In the genomic region with DNA sequence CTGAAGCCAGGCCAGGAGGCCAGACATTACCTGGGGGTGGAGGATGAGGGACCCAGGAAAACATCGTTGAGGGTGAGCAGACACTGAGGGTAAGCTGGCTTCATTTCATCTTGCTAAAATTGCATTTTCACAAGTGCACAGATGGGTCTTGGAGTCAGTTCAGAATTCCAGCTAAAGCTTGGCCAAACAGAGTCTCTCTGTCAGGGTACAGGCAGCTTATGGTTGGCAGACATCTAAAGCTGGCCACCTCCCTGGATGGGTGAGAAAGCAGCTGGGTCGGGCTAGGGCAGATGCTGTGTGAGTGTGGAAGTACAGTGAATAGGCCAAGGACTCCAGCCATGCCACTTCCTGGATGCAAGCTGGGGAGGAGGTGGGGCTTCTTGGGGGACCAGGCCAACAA, we compare ENCODE assay signal across 16 mouse cellular contexts. TPM values are rescaled to one million over a fixed set of nuclear protein-coding genes. Genes with fewer than 3 reads are reported as not detected.
A peak's percentile ranks its signal among the peaks of the same experiment; 100 is the strongest.
DNase-seq lines count a peak whose midpoint lies in the region; ATAC-seq and TF ChIP-seq lines count a peak whose summit lies in the region.
"Had no signal": no experiment of that assay in that cellular context is flagged by ENCODE, and none has a peak within 500 bp of the region (broad histone marks: within the 10 kb centered on the region; RNA-seq: fewer than 3 reads in every experiment).

No protein-coding gene starts in this region.

- peaks cover 17% of the 10 kb centered on the region for H3K4me1 ChIP-seq in forebrain, embryonic 15.5 days
- peaks cover 6% of the 10 kb centered on the region for H3K4me1 ChIP-seq in forebrain, embryonic 12.5 days
- no peaks in the 10 kb centered on the region for H3K4me1 ChIP-seq in forebrain, postnatal 0 days (ENCODE audit: insufficient read depth)
- H3K4me1 ChIP-seq: intestine, embryonic 15.5 days had no signal

- intact Hi-C loops in left cerebral cortex, postnatal 4 days (cut with DNase I) = no loop called here

- TF ChIP-seq POLR2A in brain, embryonic 14.5 days (IDR thresholded peaks at IDR 0.05; ENCODE audit: borderline replicate concordance, extremely low read depth, insufficient read depth, insufficient read length, poor library complexity, severe bottlenecking) = no peak

- WGBS in forebrain, embryonic 15.5 days = 36% methylated on average over 2 of the region's 2 CpGs
- WGBS in forebrain, embryonic 12.5 days = 85% methylated on average over 2 of the region's 2 CpGs
- 36% methylated on average over 2 of the region's 2 CpGs for WGBS in forebrain, postnatal 0 days

- peak; percentile 65 for ATAC-seq in forebrain, embryonic 15.5 days (replicated peaks)
- no peak for ATAC-seq in forebrain, embryonic 12.5 days (ENCODE audit: low FRiP score)
- peak; percentile 72 for ATAC-seq in forebrain, postnatal 0 days
- ATAC-seq: intestine, embryonic 15.5 days had no signal

- H3K27ac ChIP-seq in forebrain, embryonic 15.5 days (replicated peaks) = peak overlapping the region; percentile 38; the same call in 1 of the 2 replicates
- no peak overlapping the region for H3K27ac ChIP-seq in forebrain, embryonic 12.5 days
- no peak overlapping the region for H3K27ac ChIP-seq in forebrain, postnatal 0 days (ENCODE audit: low read depth, low read length)
- H3K27ac ChIP-seq: heart, embryonic 13.5 days; intestine, embryonic 15.5 days; limb, embryonic 12.5 days; midbrain, embryonic 12.5 days had no signal

- H3K9me3 ChIP-seq in forebrain, embryonic 15.5 days = no peaks in the 10 kb centered on the region
- H3K9me3 ChIP-seq in forebrain, embryonic 12.5 days = no peaks in the 10 kb centered on the region
- H3K9me3 ChIP-seq in forebrain, postnatal 0 days (ENCODE audit: low read length) = no peaks in the 10 kb centered on the region
- H3K9me3 ChIP-seq: G1E; heart, embryonic 13.5 days; intestine, embryonic 15.5 days; limb, embryonic 12.5 days; midbrain, embryonic 12.5 days had no signal

- H3K4me2 ChIP-seq in forebrain, embryonic 15.5 days (replicated peaks) = no peak overlapping the region
- no peak overlapping the region for H3K4me2 ChIP-seq in forebrain, embryonic 12.5 days
- H3K4me2 ChIP-seq in forebrain, postnatal 0 days (ENCODE audit: low read depth) = no peak overlapping the region
- H3K4me2 ChIP-seq: heart, embryonic 13.5 days; intestine, embryonic 15.5 days; limb, embryonic 12.5 days; midbrain, embryonic 12.5 days had no signal

- TF ChIP-seq CTCF in brain, embryonic 14.5 days (IDR thresholded peaks at IDR 0.05; ENCODE audit: borderline replicate concordance, extremely low read depth, insufficient read depth, insufficient read length) = no peak
- TF ChIP-seq CTCF in forebrain, postnatal 0 days (IDR thresholded peaks at IDR 0.05; ENCODE audit: low read depth) = no peak

- H3K36me3 ChIP-seq in forebrain, embryonic 15.5 days = no peaks in the 10 kb centered on the region
- no peaks in the 10 kb centered on the region for H3K36me3 ChIP-seq in forebrain, embryonic 12.5 days (replicated peaks)
- no peaks in the 10 kb centered on the region for H3K36me3 ChIP-seq in forebrain, postnatal 0 days (ENCODE audit: insufficient read depth)
- H3K36me3 ChIP-seq: G1E; heart, embryonic 13.5 days; intestine, embryonic 15.5 days; limb, embryonic 12.5 days; midbrain, embryonic 12.5 days had no signal

- H3K4me3 ChIP-seq in forebrain, embryonic 15.5 days = no peak overlapping the region
- no peak overlapping the region for H3K4me3 ChIP-seq in forebrain, embryonic 12.5 days (replicated peaks)
- no peak overlapping the region for H3K4me3 ChIP-seq in forebrain, postnatal 0 days (ENCODE audit: low read depth, low read length)
- H3K4me3 ChIP-seq: heart, embryonic 13.5 days; intestine, embryonic 15.5 days; limb, embryonic 12.5 days; midbrain, embryonic 12.5 days had no signal

- no peak overlapping the region for H3K9ac ChIP-seq in forebrain, embryonic 15.5 days (replicated peaks)
- H3K9ac ChIP-seq in forebrain, embryonic 12.5 days = no peak overlapping the region
- no peak overlapping the region for H3K9ac ChIP-seq in forebrain, postnatal 0 days
- H3K9ac ChIP-seq: heart, embryonic 13.5 days; intestine, embryonic 15.5 days; limb, embryonic 12.5 days; midbrain, embryonic 12.5 days had no signal

- DNase-seq in left cerebral cortex, postnatal 4 days = peak; percentile 80
- no peak for DNase-seq in left cerebral cortex, adult 8-10 months (ENCODE audit: low spot score in 2 of 2)
- DNase-seq in brain, embryonic 14.5 days (ENCODE audit: low read depth) = peak; percentile 81
- DNase-seq in forebrain, postnatal 0 days = peak; percentile 72
- DNase-seq in retina, postnatal 1 day = no peak
- DNase-seq: adrenal gland, postnatal 10 days; lung, postnatal 4 days had no signal

- no peaks in the 10 kb centered on the region for H3K27me3 ChIP-seq in forebrain, embryonic 15.5 days
- no peaks in the 10 kb centered on the region for H3K27me3 ChIP-seq in forebrain, embryonic 12.5 days
- no peaks in the 10 kb centered on the region for H3K27me3 ChIP-seq in forebrain, postnatal 0 days (ENCODE audit: insufficient read depth, low read length)
- H3K27me3 ChIP-seq: heart, embryonic 13.5 days; intestine, embryonic 15.5 days; limb, embryonic 12.5 days; midbrain, embryonic 12.5 days had no signal

RNA-seq across cellular contexts. Expression of a gene that starts 4.7 kb away (rescaled TPM):
- polyA plus RNA-seq in forebrain, embryonic 15.5 days (2015; fragmentation: Nextera tagmentation; extraction: Ambion mirVana) = 29.0 and 35.6 TPM in 2 replicates
- 2.0 TPM in 2 replicates for polyA plus RNA-seq in forebrain, embryonic 12.5 days (2016; fragmentation: Nextera tagmentation; extraction: Ambion mirVana)
- total RNA-seq in left cerebral cortex, postnatal 4 days (2021) = 10 to 100 TPM; 56.1 to 57.5 TPM
- 10 to 100 TPM; 44.9 to 68.4 (median 49.3) TPM for total RNA-seq in left cerebral cortex, adult 8-10 months (2022)
- polyA plus RNA-seq in brain, embryonic 14.5 days (2012; rRNA removed) = 20.4 and 33.6 TPM in 2 replicates
- total RNA-seq in forebrain, postnatal 0 days (2014; rRNA removed) = 70.2 and 71.3 TPM in 2 replicates
- 54.2 and 67.8 TPM in 2 replicates for polyA plus RNA-seq in forebrain, postnatal 0 days (2015; fragmentation: Nextera tagmentation; extraction: Ambion mirVana)
- polyA plus RNA-seq: G1E had no signal

RNA-seq across cellular contexts. Expression of a gene that starts 28.6 kb away (rescaled TPM):
- 12.9 and 13.1 TPM in 2 replicates for polyA plus RNA-seq in forebrain, embryonic 15.5 days (2015; fragmentation: Nextera tagmentation; extraction: Ambion mirVana)
- 3.8 and 4.3 TPM in 2 replicates for polyA plus RNA-seq in forebrain, embryonic 12.5 days (2016; fragmentation: Nextera tagmentation; extraction: Ambion mirVana)
- 10 to 100 TPM; 11.7 to 12.3 TPM for total RNA-seq in left cerebral cortex, postnatal 4 days (2021)
- 10 to 100 TPM; 28.0 to 33.1 (median 29.4) TPM for total RNA-seq in left cerebral cortex, adult 8-10 months (2022)
- 11.8 and 12.6 TPM in 2 replicates for polyA plus RNA-seq in brain, embryonic 14.5 days (2012; rRNA removed)
- total RNA-seq in forebrain, postnatal 0 days (2014; rRNA removed) = 16.6 and 24.6 TPM in 2 replicates
- polyA plus RNA-seq in forebrain, postnatal 0 days (2015; fragmentation: Nextera tagmentation; extraction: Ambion mirVana) = 16.2 and 17.5 TPM in 2 replicates
- total RNA-seq: granulocyte monocyte progenitor cell, adult 5-6 weeks; hematopoietic stem cell, adult 5-6 weeks had no signal
- polyA plus RNA-seq: G1E had no signal

Comparison
In these comparisons a context has a peak if more than half of its experiments do, and no peak if none do; other contexts are left out.
1. DNase-seq: peak in left cerebral cortex, postnatal 4 days (single experiment), brain, embryonic 14.5 days (single experiment) and forebrain, postnatal 0 days (single experiment); none in left cerebral cortex, adult 8-10 months (0 of 2) and retina, postnatal 1 day (single experiment).